Mouse (Mus musculus) T-cell, adult 2 months (primary cell): ENCODE measurements around the gene Olfr596.
"Not testable (repeated sequence)": the region's sequence is repeated elsewhere in the genome, so short reads cannot be mapped to it uniquely, and the experiment has no call there.

ENCODE experiments used
- DNase-seq: peaks from one replicate; pipeline ENCODE4 v3.0.0; 2022; ENCODE audit warnings: low spot score

The Olfr596 gene

DNA sequence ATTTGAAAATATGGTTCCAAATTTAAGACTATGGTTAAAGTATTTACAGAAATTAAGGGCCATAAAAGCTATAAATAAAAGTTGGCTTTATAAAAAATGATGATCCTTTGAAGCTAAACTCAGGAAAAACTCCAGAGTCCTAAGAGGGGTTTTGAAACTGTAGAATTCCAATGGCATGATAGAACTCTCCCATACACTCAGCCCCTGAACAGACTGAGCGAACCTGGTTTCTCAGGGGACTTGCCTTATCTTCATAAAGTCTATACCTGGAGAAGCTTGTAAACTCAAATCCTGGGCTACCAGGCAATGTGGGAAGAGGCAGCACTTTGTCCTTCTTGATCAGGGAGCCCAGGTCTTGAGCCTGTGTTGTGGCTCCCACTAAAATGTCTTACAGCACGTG, at the start of gene Olfr596:
Gene Olfr596 (plus strand): TSS at position 301 of the 400 bp plus-strand sequence.
- not testable (repeated sequence) for DNase-seq

DNA sequence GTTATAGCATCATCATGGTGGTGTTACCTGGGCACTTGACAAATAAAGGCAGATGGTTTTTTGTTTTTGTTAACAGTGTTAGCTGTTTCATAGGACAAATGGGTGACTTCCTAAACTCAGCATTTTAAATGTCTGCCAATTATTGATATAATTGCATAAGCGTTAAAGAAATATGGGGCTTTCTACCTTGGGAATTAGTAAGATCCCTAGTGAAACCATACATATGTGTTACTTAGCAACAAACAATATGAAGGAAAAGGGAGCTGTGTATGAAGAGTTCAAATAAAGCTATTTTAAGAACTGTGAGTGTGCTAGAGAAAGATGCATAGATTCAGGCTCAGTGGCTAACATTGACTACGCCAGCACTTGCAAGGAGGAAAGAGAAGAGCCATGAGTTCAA, 10.6 kb downstream of the Olfr596 start, which contains the start of gene Olfr597:
Gene Olfr597 (plus strand): TSS at position 301 of the 400 bp plus-strand sequence.
- not testable (repeated sequence) for DNase-seq

DNA sequence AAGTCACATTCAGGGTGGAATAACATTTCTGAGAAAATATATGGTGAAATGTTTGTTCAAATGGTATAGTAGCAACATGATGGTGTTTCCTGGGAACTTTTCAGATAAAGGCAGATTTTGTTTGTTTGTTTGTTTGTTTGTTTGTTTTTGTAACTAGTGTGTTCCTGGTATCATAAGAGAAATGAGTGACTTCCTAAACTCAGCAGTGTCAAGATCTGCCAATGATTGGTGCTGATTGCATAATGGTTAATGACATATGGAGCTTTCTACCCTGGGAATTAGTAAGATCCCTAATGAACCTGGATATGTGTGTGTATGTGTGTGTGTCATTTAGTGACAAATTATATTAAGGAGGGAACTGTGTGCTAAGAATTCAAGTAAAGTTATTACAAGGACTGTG, 17.8 kb downstream of the Olfr596 start, which contains the start of gene Olfr598:
Gene Olfr598 (plus strand): TSS at position 301 of the 400 bp plus-strand sequence.
- no peak for DNase-seq

DNA sequence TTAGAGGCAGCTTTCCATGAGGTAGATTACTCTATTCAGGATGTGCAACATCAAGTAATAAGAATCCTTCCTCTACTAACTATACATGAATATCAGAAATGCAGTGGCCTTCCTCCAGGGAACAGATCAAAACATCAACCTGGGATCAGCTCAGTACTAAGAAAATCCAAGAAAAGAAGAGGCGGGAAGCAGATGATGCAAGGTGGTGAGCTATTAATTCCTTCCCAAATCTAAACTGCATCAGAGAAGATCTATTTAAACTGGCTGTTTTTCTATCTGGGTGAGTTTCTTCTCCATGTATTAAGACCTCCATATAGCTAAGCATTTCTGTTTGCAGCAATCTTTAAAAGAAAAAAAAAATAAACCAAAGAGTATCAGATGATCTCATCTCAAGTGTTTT, 30.2 kb downstream of the Olfr596 start, which contains the start of gene Olfr599:
Gene Olfr599 (plus strand): TSS at position 301 of the 400 bp plus-strand sequence.
- no peak for DNase-seq

DNA sequence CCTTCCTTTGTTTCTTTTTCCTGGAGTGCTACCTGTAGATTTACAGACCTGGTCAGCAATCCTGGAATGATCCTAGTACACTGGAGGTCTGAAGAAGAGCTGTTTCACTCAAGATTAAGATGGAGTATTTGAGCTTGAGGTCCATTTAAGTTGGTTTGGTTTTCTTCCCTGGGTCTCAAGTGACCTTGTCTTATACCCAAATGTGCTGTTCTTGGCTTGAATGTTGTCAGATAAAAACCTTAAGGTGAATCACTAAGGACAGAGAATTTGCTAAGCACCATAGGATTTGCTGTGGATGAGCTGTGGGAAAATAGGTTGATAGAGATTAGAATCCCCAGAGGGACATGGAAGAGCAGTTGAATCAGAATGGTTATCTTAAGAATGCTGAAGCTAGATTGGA, 44.1 kb downstream of the Olfr596 start, which contains the start of gene Olfr600:
Gene Olfr600 (minus strand): TSS at position 101 of the 400 bp plus-strand sequence.
- DNase-seq: no peak
